Mouse (Mus musculus) MEL (cell line): ENCODE measurements around the gene Poc1a. TPM values are rescaled to one million over a fixed set of nuclear protein-coding genes. Genes with fewer than 3 reads are reported as not detected.

Experiments used
- DNase-seq: peaks from one replicate; pipeline ENCODE4 v3.0.0; 2011; ENCODE audit warnings: low read depth, low spot score
- H3K27ac ChIP-seq: 2 replicates; pipeline ENCODE4 v1.5.1; 2012; ENCODE audit warnings: low read depth, mild to moderate bottlenecking, control low read depth, low read length, moderate library complexity; ENCODE audit not compliant: control insufficient read depth
- H3K27me3 ChIP-seq, 2 experiments: fragments of 150-350 bp in 1 of 2; sonication (generic) in 1 of 2; 2 replicates each; pipeline ENCODE4 v1.6.1; 2012; ENCODE audit warnings: low read length in 2 of 2, mild to moderate bottlenecking in 2 of 2, improper control_type of control experiment in 1 of 2, moderate library complexity in 1 of 2; ENCODE audit not compliant: insufficient read depth in 2 of 2, control insufficient read depth in 1 of 2
- H3K36me3 ChIP-seq, 2 experiments: 2 replicates each; pipeline ENCODE4 v1.6.1; 2012 to 2014; ENCODE audit warnings: low read length in 2 of 2, improper control_type of control experiment in 1 of 2, inconsistent platforms in 1 of 2, mild to moderate bottlenecking in 1 of 2; ENCODE audit not compliant: insufficient read depth in 2 of 2, control insufficient read depth in 1 of 2
- H3K4me1 ChIP-seq, 2 experiments: fragments of 150-350 bp in 1 of 2; sonication (generic) in 1 of 2; 2 replicates each; pipeline ENCODE4 v1.6.1; 2012; ENCODE audit warnings: low read length in 2 of 2, improper control_type of control experiment in 1 of 2, mild to moderate bottlenecking in 1 of 2; ENCODE audit not compliant: insufficient read depth in 2 of 2, control insufficient read depth in 1 of 2
- H3K4me3 ChIP-seq, 2 experiments: fragments of 150-350 bp in 1 of 2; sonication (generic) in 1 of 2; 2 replicates each; pipeline ENCODE4 v1.5.1; 2012; ENCODE audit warnings: low read depth in 2 of 2, low read length in 2 of 2, mild to moderate bottlenecking in 2 of 2, moderate library complexity in 2 of 2, control low read depth in 1 of 2, improper control_type of control experiment in 1 of 2; ENCODE audit not compliant: control insufficient read depth in 1 of 2, insufficient read depth in 1 of 2
- H3K79me2 ChIP-seq: 2 replicates; pipeline ENCODE4 v1.6.1; 2012; ENCODE audit warnings: mild to moderate bottlenecking, low read length, moderate library complexity; ENCODE audit not compliant: control insufficient read depth, poor library complexity, insufficient read depth
- H3K9ac ChIP-seq: 2 replicates; pipeline ENCODE4 v1.6.1; 2012; ENCODE audit warnings: low read depth, mild to moderate bottlenecking, control low read depth, low read length, moderate library complexity; ENCODE audit not compliant: control insufficient read depth, poor library complexity, severe bottlenecking
- H3K9me3 ChIP-seq: fragments of 150-350 bp; sonication (generic); replicated peaks from 2 replicates; pipeline ENCODE4 v1.6.1; 2012; ENCODE audit warnings: mild to moderate bottlenecking, low read length, improper control_type of control experiment, moderate library complexity; ENCODE audit not compliant: insufficient read depth
- E2F4 ChIP-seq: IDR thresholded peaks from 2 replicates; pipeline ENCODE4 v1.6.1; 2011; ENCODE audit warnings: low read depth, low read length, improper control_type of control experiment, borderline replicate concordance
- EP300 ChIP-seq, 2 experiments: IDR thresholded peaks; 2 replicates each; pipeline ENCODE4 v1.6.1; 2011; ENCODE audit warnings: improper control_type of control experiment in 2 of 2, low read length in 2 of 2, low read depth in 1 of 2, mild to moderate bottlenecking in 1 of 2
- JUND ChIP-seq: IDR thresholded peaks from 2 replicates; pipeline ENCODE4 v1.6.1; 2011; ENCODE audit warnings: low read depth, mild to moderate bottlenecking, improper control_type of control experiment, low read length
- MAFK ChIP-seq: IDR thresholded peaks from 2 replicates; pipeline ENCODE4 v1.6.1; 2011; ENCODE audit warnings: low read depth, mild to moderate bottlenecking, low read length, improper control_type of control experiment, borderline replicate concordance
- MAX ChIP-seq: IDR thresholded peaks from 2 replicates; pipeline ENCODE4 v1.6.1; 2011; ENCODE audit warnings: low read length, improper control_type of control experiment
- MAZ ChIP-seq: IDR thresholded peaks from 2 replicates; pipeline ENCODE4 v1.6.1; 2012; ENCODE audit warnings: low read depth, mild to moderate bottlenecking, inconsistent platforms, low read length, improper control_type of control experiment
- MXI1 ChIP-seq: IDR thresholded peaks from 2 replicates; pipeline ENCODE4 v1.6.1; 2011; ENCODE audit warnings: mild to moderate bottlenecking, low read depth, low read length, improper control_type of control experiment
- MYB ChIP-seq: IDR thresholded peaks from 2 replicates; pipeline ENCODE4 v1.6.1; 2011; ENCODE audit warnings: mild to moderate bottlenecking, low read depth, low read length, improper control_type of control experiment
- NRF1 ChIP-seq: IDR thresholded peaks from 2 replicates; pipeline ENCODE4 v1.6.1; 2014; ENCODE audit warnings: low read depth, mild to moderate bottlenecking, inconsistent platforms, low read length, improper control_type of control experiment, moderate library complexity; ENCODE audit not compliant: poor library complexity, insufficient read depth, severe bottlenecking
- POLR2A ChIP-seq, 2 experiments: IDR thresholded peaks; 2 replicates each; pipeline ENCODE4 v1.6.1; 2011 to 2012; ENCODE audit warnings: low read length in 2 of 2, mild to moderate bottlenecking in 2 of 2, control low read depth in 1 of 2, improper control_type of control experiment in 1 of 2, low read depth in 1 of 2, moderate library complexity in 1 of 2; ENCODE audit not compliant: control insufficient read depth in 1 of 2, insufficient read depth in 1 of 2, poor library complexity in 1 of 2
- POLR2AphosphoS2 ChIP-seq: IDR thresholded peaks from 2 replicates; pipeline ENCODE4 v1.6.1; 2011; ENCODE audit warnings: low read length, improper control_type of control experiment
- POLR2AphosphoS5 ChIP-seq: IDR thresholded peaks from 2 replicates; pipeline ENCODE4 v1.6.1; 2012; ENCODE audit warnings: low read depth, borderline replicate concordance, mild to moderate bottlenecking, inconsistent platforms, low read length, moderate library complexity, mixed read lengths
- SMC3 ChIP-seq: IDR thresholded peaks from 2 replicates; pipeline ENCODE4 v1.6.1; 2011; ENCODE audit warnings: low read depth, low read length, improper control_type of control experiment
- UBTF ChIP-seq: IDR thresholded peaks from 2 replicates; pipeline ENCODE4 v1.6.1; 2012; ENCODE audit warnings: low read depth, mild to moderate bottlenecking, inconsistent platforms, low read length, improper control_type of control experiment, moderate library complexity, borderline replicate concordance; ENCODE audit not compliant: insufficient read depth
- USF2 ChIP-seq, 2 experiments: IDR thresholded peaks; 2 replicates each; pipeline ENCODE4 v1.6.1; 2011 to 2012; ENCODE audit warnings: improper control_type of control experiment in 2 of 2, low read length in 2 of 2, borderline replicate concordance in 1 of 2, inconsistent platforms in 1 of 2, low read depth in 1 of 2, mild to moderate bottlenecking in 1 of 2; ENCODE audit not compliant: insufficient read depth in 1 of 2
- polyA plus RNA-seq, 2 experiments: library from polyadenylated mRNA; stranded (reverse) in 1 of 2; unstranded in 1 of 2; fragments of >175 nt in 1 of 2; fragments of >200 nt in 1 of 2; gene quantifications; 2 replicates each; pipeline versions ENCODE4 v1.2.1 to v1.2.4; 2012; ENCODE audit warnings: low replicate concordance in 2 of 2, low read depth in 1 of 2; ENCODE audit not compliant: insufficient read length in 2 of 2, insufficient read depth in 1 of 2, missing spikeins in 1 of 2
- total RNA-seq: library from RNA; depleted of rRNA; stranded (reverse); fragments of 300-350 nt; gene quantifications from 2 replicates; pipeline ENCODE4 v1.2.3, GENCODE M21; 2012

The Poc1a gene
- total and polyA plus RNA-seq, 3 experiments, result 33.8 to 41.3 TPM; not detected in 1

GRCm38 (mm10) chr9:106300176-106300803 is 19.4 kb downstream of the Poc1a start:
- Histone ChIP-seq H3K4me3 (no peak overlapping the region), H3K27ac (no peak overlapping the region), H3K36me3 (no peaks in the 10 kb centered on the region; a peak in 1 of 4 replicates), H3K9ac (no peak overlapping the region), H3K79me2 (no peaks in the 10 kb centered on the region), H3K4me1 (no peaks in the 10 kb centered on the region), H3K27me3 (no peaks in the 10 kb centered on the region), H3K9me3 (no peaks in the 10 kb centered on the region)
- TF ChIP-seq USF2 (IDR thresholded peaks at IDR 0.05; ENCODE audit: borderline replicate concordance in 1 of 2, insufficient read depth in 1 of 2, low read depth in 1 of 2, low read length in 2 of 2) (no peak), MAZ (no peak), SMC3 (no peak), EP300 (IDR thresholded peaks at IDR 0.05; ENCODE audit: low read depth in 1 of 2, low read length in 2 of 2) (no peak), POLR2AphosphoS5 (no peak), MXI1 (no peak), UBTF (no peak)
- no peak for DNase-seq

- DNase-seq, result no peak
- Histone ChIP-seq H3K79me2 (no peaks in the 10 kb centered on the region), H3K9me3 (no peaks in the 10 kb centered on the region), H3K27ac (no peak overlapping the region), H3K9ac (no peak overlapping the region), H3K4me3 (no peak overlapping the region), H3K36me3 (no peaks in the 10 kb centered on the region; a peak in 1 of 4 replicates), H3K27me3 (no peaks in the 10 kb centered on the region), H3K4me1 (no peaks in the 10 kb centered on the region)
- TF ChIP-seq NRF1 (no peak), POLR2AphosphoS2 (no peak), POLR2A (IDR thresholded peaks at IDR 0.05; ENCODE audit: control insufficient read depth in 1 of 2, insufficient read depth in 1 of 2, low read depth in 1 of 2, low read length in 2 of 2, poor library complexity in 1 of 2) (no peak)
Measured at GRCm38 (mm10) chr9:106300949-106301348, 20.1 kb downstream of the Poc1a start.

- Histone ChIP-seq H3K27me3 (no peaks in the 10 kb centered on the region), H3K36me3 (no peaks in the 10 kb centered on the region), H3K27ac (no peak overlapping the region), H3K79me2 (no peaks in the 10 kb centered on the region), H3K4me3 (no peak overlapping the region), H3K9ac (no peak overlapping the region)
- no peak for DNase-seq
- TF ChIP-seq MAX, result no peak
- TF ChIP-seq JUND, result no peak
- TF ChIP-seq MYB, result no peak
- TF ChIP-seq E2F4, result no peak
- no peak for TF ChIP-seq SMC3
- no peak for TF ChIP-seq MAFK
- TF ChIP-seq, all 39 proteins: peak for 0
- no peaks in the 10 kb centered on the region for H3K4me1 ChIP-seq
- no peaks in the 10 kb centered on the region for H3K9me3 ChIP-seq
Measured at GRCm38 (mm10) chr9:106301446-106302080, 20.7 kb downstream of the Poc1a start.
